ENCODE assay signal across 8 mouse cellular contexts in genomic region chr6:33681778-33682640, GRCm38 (mm10).
DNase-seq lines count a peak whose midpoint lies in the region; ATAC-seq lines count a peak whose summit lies in the region.

No protein-coding gene starts in this region.

- no peaks in the 10 kb centered on the region for H3K4me1 ChIP-seq in hindbrain, embryonic 11.5 days (replicated peaks; ENCODE audit: control insufficient read depth, insufficient read depth, low read length)
- peaks cover 3% of the 10 kb centered on the region; the same call in 1 of the 2 replicates for H3K4me1 ChIP-seq in neural tube, embryonic 11.5 days (ENCODE audit: control insufficient read depth, insufficient read depth, low read length)

- no peaks in the 10 kb centered on the region for H3K27me3 ChIP-seq in hindbrain, embryonic 11.5 days (ENCODE audit: control insufficient read depth, insufficient read depth, low read length)
- H3K27me3 ChIP-seq in neural tube, embryonic 11.5 days (ENCODE audit: control insufficient read depth, insufficient read depth, low read length): no peaks in the 10 kb centered on the region

- no peak overlapping the region for H3K4me2 ChIP-seq in hindbrain, embryonic 11.5 days (replicated peaks; ENCODE audit: low read depth, low read length)
- H3K4me2 ChIP-seq in neural tube, embryonic 11.5 days (ENCODE audit: low read depth): no peak overlapping the region

- H3K9ac ChIP-seq in hindbrain, embryonic 11.5 days (ENCODE audit: low read depth, low read length): no peak overlapping the region
- H3K9ac ChIP-seq in neural tube, embryonic 11.5 days (ENCODE audit: low read length): no peak overlapping the region

- H3K27ac ChIP-seq in hindbrain, embryonic 11.5 days (ENCODE audit: low read depth, low read length): no peak overlapping the region
- no peak overlapping the region for H3K27ac ChIP-seq in neural tube, embryonic 11.5 days (ENCODE audit: low read depth, low read length)

- H3K9me3 ChIP-seq in hindbrain, embryonic 11.5 days (ENCODE audit: control insufficient read depth, low read length): no peaks in the 10 kb centered on the region
- no peaks in the 10 kb centered on the region for H3K9me3 ChIP-seq in neural tube, embryonic 11.5 days (ENCODE audit: control insufficient read depth, low read length)

- peak; percentile 12 for DNase-seq in gastrocnemius, postnatal 10 days
- no peak for DNase-seq in gastrocnemius, adult 8-10 months (ENCODE audit: low spot score in 2 of 2)
- peak; percentile 68 for DNase-seq in MN1 (ENCODE audit: low spot score)
- peak; percentile 49 to 69 for DNase-seq in cerebellum, postnatal 25 days
- peak; percentile 58 for DNase-seq in hindbrain, embryonic 11.5 days (ENCODE audit: low spot score)
- DNase-seq in left cerebral cortex, postnatal 25 days (ENCODE audit: low spot score in 2 of 2): peak; percentile 28 to 65
- DNase-seq in neural tube, embryonic 11.5 days (ENCODE audit: low spot score): peak; percentile 57

- H3K4me3 ChIP-seq in hindbrain, embryonic 11.5 days (ENCODE audit: low read depth, low read length): no peak overlapping the region
- no peak overlapping the region for H3K4me3 ChIP-seq in neural tube, embryonic 11.5 days (ENCODE audit: low read depth, low read length)

- 48% methylated on average over 10 of the region's 10 CpGs for WGBS in hindbrain, embryonic 11.5 days
- 42% methylated on average over 10 of the region's 10 CpGs for WGBS in neural tube, embryonic 11.5 days

- ATAC-seq in hindbrain, embryonic 11.5 days (ENCODE audit: low FRiP score): peak; percentile 80
- ATAC-seq in neural tube, embryonic 11.5 days (ENCODE audit: insufficient read depth, low FRiP score, low TSS enrichment): no peak
- ATAC-seq in granulocyte monocyte progenitor cell, adult 5-6 weeks (replicated peaks; ENCODE audit: poor library complexity, severe bottlenecking): no peak

- no peaks in the 10 kb centered on the region for H3K36me3 ChIP-seq in hindbrain, embryonic 11.5 days (ENCODE audit: control insufficient read depth, insufficient read depth, low read length)
- no peaks in the 10 kb centered on the region for H3K36me3 ChIP-seq in neural tube, embryonic 11.5 days (ENCODE audit: control insufficient read depth, insufficient read depth, low read length)

- intact Hi-C loops in left cerebral cortex, postnatal 25 days (cut with DNase I): loop anchor here (10.0 kb wide), 1 partner anchor 243 kb away; no protein-coding TSS in a partner anchor

Comparison
In these comparisons a context has a peak if more than half of its experiments do, and no peak if none do; other contexts are left out.
1. DNase-seq: peak in gastrocnemius, postnatal 10 days (single experiment), MN1 (single experiment), cerebellum, postnatal 25 days (2 of 2), hindbrain, embryonic 11.5 days (single experiment), left cerebral cortex, postnatal 25 days (2 of 2) and neural tube, embryonic 11.5 days (single experiment); none in gastrocnemius, adult 8-10 months (0 of 2).